33 mouse cellular contexts compared by ENCODE assay signal in the genomic region with DNA sequence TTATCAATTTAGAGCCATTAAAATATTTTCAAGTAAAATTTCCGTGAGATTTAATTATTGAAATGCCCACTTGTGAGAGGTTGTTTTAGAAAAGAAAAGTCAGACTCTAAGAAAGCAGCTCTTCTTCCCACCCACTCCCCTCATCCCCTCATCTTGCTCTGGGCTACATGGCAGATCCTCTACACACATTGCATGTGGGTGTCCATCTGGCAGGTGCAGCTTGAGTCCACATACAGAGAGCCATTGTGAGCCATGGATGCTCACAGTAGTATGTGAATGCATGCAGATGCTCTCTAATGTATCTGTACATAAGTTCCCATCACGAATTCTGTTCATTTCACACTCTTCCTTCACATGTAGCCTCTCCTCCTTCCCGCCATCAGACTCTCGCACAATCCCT.
"Had no signal": no experiment of that assay in that cellular context is flagged by ENCODE, and none has a peak within 500 bp of the region (broad histone marks: within the 10 kb centered on the region; RNA-seq: fewer than 3 reads in every experiment).

No protein-coding gene starts in this region.

- ATAC-seq: hindbrain, embryonic 16.5 days; hindbrain, postnatal 0 days; inflammation-experienced regulatory T-cells, adult 6 months; intestine, embryonic 15.5 days; intestine, embryonic 16.5 days; intestine, postnatal 0 days had no signal

- H3K36me3 ChIP-seq: heart, embryonic 10.5 days; heart, embryonic 12.5 days; heart, embryonic 13.5 days; heart, embryonic 15.5 days; hindbrain, embryonic 10.5 days; hindbrain, embryonic 12.5 days; hindbrain, embryonic 13.5 days; hindbrain, embryonic 15.5 days; intestine, embryonic 15.5 days; kidney, embryonic 15.5 days had no signal

- H3K27me3 ChIP-seq: heart, embryonic 12.5 days; heart, embryonic 13.5 days; heart, embryonic 15.5 days; hindbrain, embryonic 12.5 days; hindbrain, embryonic 13.5 days; hindbrain, embryonic 15.5 days; intestine, embryonic 15.5 days; kidney, embryonic 15.5 days had no signal

- H3K4me1 ChIP-seq: heart, embryonic 10.5 days; heart, embryonic 12.5 days; heart, embryonic 13.5 days; heart, embryonic 15.5 days; hindbrain, embryonic 10.5 days; hindbrain, embryonic 12.5 days; hindbrain, embryonic 13.5 days; hindbrain, embryonic 15.5 days; intestine, embryonic 15.5 days; kidney, embryonic 15.5 days had no signal

- H3K27ac ChIP-seq: heart, embryonic 10.5 days; heart, embryonic 13.5 days; heart, embryonic 15.5 days; hindbrain, embryonic 10.5 days; hindbrain, embryonic 12.5 days; hindbrain, embryonic 13.5 days; hindbrain, embryonic 14.5 days; hindbrain, embryonic 15.5 days; hindbrain, postnatal 0 days; intestine, embryonic 15.5 days; kidney, embryonic 15.5 days; kidney, postnatal 0 days; left cerebral cortex, adult 2 months had no signal

- H3K9me3 ChIP-seq: heart, embryonic 10.5 days; heart, embryonic 12.5 days; heart, embryonic 13.5 days; heart, embryonic 15.5 days; hindbrain, embryonic 10.5 days; hindbrain, embryonic 12.5 days; hindbrain, embryonic 13.5 days; hindbrain, embryonic 15.5 days; intestine, embryonic 15.5 days; kidney, embryonic 15.5 days had no signal

- DNase-seq: heart, postnatal 10 days; heart, postnatal 14 days; heart, postnatal 36 days; heart, postnatal 4 days; kidney, adult 11 months; kidney, adult 18-20 months; kidney, adult 2 months; kidney, adult 8-10 months; kidney, adult 9 months; kidney, postnatal 10 days; kidney, postnatal 14 days; kidney, postnatal 25 days; kidney, postnatal 36 days; kidney, postnatal 4 days; layer of hippocampus, postnatal 36 days had no signal

- H3K4me3 ChIP-seq: heart, embryonic 10.5 days; heart, embryonic 12.5 days; heart, embryonic 13.5 days; heart, embryonic 15.5 days; hindbrain, embryonic 10.5 days; hindbrain, embryonic 12.5 days; hindbrain, embryonic 13.5 days; hindbrain, embryonic 15.5 days; intestine, embryonic 15.5 days; kidney, embryonic 15.5 days; left cerebral cortex, adult 2 months had no signal
